Mouse (Mus musculus): ENCODE results near the gene Tunar.

Tunar gene

DNA sequence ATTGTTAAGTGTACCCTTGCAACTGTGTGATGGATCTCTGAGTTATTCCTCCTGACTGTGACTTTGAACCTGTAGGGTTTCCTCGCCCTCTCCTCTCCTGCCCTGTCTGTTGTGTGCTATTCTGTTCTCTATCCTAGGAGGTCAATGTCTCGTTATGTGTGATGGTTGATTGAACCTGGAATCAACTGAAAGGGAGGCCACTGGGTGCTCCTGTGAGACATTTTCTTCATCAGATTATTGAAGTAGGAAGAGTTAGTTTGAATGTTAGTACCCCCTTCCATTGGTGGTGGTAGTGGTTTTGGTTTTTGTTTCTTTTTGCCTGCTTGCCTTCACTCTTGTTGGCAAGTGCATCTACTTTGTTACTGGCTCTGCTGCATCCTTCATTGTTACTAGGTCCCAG is at the start of gene Tunar:
TSS of gene Tunar (plus strand) at position 301 of the 400 bp plus-strand sequence.
- DNase-seq: no peak

DNA sequence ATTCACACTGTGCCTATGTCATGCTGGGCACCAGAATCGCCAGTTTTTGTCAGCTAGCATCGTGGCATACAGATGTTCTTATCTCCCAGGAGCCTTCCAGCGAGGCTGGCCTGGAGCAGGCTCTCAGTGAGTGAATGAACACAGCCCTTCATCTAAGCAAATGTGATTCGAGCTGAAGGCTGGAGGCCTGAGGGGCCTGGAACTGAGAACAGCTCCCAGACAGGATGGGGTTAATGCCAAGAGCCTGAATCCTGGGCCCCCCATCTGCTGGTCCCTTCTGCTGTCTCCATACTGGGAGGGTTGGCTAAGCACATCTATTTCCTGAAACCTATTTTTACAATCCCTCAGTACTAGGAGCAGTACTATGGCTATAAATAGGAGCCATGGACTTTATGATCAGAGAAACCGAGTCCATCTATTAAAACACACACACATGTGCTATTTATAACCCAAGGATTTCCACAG is 21.1 kb upstream of the Tunar start:
- DNase-seq: no peak

GRCm38 (mm10) chr12:105314328-105314727 is 19.3 kb upstream of the Tunar start:
- no peak for DNase-seq

GRCm38 (mm10) chr12:105322160-105322559 is 11.5 kb upstream of the Tunar start:
- DNase-seq: peak; percentile 54

- no peak for DNase-seq
Measured at GRCm38 (mm10) chr12:105327051-105327450, 6.6 kb upstream of the Tunar start.

- DNase-seq: no peak
Measured at GRCm38 (mm10) chr12:105328396-105328795, 5.3 kb upstream of the Tunar start.

GRCm38 (mm10) chr12:105336094-105336420 is 2.4 kb downstream of the Tunar start:
- DNase-seq: no peak

- no peak for DNase-seq
Measured at GRCm38 (mm10) chr12:105336421-105337289, 3.0 kb downstream of the Tunar start.

GRCm38 (mm10) chr12:105337290-105338005 is 3.8 kb downstream of the Tunar start:
- no peak for DNase-seq

- DNase-seq: no peak
Measured at GRCm38 (mm10) chr12:105338256-105338977, 4.7 kb downstream of the Tunar start.

DNA sequence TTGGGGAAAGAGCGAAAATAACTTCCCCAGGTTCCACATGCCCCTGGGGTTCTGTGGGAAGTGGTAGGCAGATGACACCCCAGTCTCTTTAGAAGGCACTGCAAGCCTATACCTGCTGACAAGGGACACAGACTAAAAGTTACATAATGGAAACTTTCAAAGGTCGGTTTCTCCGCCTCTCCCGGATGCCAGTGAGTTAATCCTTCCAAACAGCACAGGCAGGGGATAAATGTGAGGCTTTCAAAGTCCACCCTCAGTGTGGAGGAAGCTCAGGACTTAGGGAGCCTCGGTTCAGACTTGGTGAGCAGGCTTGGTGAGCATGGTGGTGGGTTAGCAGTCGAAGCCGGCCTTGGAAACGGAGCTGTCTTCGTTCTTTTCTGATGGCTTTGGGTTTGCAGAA is 7.9 kb downstream of the Tunar start:
- peak; percentile 93 for DNase-seq

GRCm38 (mm10) chr12:105344460-105344859 is 10.8 kb downstream of the Tunar start:
- no peak for DNase-seq

DNA sequence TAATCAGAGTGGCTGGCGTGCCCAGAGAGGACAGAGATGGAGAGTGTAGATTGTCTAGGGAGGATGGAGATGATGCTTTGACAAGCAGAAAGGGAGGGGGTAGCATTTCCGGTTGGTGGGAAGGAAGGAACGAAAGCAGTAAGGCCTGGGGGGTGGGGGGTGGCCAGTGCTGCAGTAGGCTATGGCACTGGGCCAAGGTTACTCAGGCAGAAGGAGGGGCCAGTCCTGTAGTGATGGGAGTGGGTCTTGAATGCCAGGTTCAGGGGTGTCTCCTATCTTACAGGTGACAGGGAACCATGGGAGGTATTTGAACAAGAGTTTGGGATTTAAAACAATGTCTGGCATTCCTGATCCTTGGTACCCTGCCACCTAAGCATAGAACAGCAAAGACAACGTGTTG is 13.2 kb downstream of the Tunar start:
- no peak for DNase-seq

DNA sequence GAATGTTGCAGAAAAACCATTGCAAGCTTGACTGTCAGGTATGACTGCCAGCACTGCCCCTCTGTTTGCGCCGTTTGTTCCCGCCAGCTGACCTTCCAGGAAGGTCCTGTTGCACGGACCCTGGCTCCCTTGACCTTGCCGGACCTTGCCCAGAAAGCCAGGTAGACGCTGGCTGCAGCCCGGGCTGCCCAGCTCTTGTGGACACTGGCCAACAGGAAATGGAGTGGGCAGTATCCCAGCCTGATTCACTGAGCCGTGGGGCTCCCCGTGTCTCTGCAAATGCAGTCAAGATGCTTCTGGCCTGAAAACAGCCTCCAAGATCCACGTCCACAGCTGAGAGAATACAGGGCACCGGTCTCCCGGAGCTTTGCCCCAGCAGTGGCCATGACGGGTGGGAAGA is 13.6 kb downstream of the Tunar start:
- DNase-seq: peak; percentile 92

GRCm38 (mm10) chr12:105354266-105354665 is 20.6 kb downstream of the Tunar start:
- no peak for DNase-seq

DNA sequence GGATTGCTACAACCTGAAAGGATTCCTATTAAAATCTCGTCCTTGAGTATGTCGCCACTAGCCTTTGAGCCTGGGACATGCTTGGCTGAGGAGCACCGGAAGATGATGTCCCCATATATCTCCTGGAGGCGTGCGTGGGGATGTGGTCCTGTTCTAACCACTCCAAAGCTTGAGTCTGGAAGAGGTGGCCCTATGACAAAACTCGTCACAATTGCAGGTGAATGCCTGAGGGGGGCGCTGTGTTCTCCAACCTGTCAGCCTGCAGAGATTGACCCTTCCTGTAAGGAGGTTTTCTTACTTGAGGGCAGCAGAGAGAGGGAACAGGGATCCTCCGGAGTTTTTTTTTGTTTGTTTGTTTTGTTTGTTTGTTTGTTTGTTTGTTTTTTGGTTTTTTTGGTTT is 21.1 kb downstream of the Tunar start:
- DNase-seq: no peak

DNA sequence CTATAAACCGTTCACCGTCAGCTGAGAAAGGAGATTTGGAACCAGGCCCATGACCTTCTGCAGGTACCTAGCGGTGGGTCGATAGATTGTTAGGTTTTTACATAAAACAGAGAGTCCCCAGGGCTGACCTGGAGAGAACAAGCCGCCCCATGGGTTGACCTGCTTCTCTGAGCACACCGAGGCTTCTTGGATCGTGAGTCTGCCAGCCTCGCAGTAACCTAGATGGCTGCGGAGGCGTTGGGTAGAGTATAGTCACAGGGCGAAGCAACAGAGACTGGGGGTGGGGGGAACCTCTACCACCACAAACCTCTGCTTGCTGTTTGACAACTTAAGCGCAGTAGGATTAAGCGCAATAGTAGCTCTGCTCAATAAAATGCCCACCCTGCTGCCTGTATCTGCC is 23.1 kb downstream of the Tunar start:
- DNase-seq: no peak

DNA sequence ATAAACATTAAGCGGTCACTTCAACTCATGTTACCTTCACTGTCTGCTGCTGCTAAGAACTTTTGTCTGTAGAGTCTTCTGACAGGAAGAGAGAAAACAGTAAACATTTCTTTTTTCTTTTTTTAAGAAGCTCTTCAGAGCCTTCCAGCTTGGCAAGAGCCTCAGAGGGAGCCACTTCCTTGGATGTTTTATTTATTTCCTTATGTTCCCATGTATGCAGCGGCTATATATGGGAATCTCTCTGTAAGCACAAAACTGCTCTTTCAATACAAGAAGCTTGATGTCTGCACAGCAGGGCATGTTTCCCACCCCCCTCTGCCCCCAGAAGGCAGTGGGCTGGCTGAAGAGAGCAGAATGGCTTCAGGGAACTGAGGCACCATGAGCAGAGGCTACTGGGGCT is 30.0 kb downstream of the Tunar start:
- no peak for DNase-seq

DNA sequence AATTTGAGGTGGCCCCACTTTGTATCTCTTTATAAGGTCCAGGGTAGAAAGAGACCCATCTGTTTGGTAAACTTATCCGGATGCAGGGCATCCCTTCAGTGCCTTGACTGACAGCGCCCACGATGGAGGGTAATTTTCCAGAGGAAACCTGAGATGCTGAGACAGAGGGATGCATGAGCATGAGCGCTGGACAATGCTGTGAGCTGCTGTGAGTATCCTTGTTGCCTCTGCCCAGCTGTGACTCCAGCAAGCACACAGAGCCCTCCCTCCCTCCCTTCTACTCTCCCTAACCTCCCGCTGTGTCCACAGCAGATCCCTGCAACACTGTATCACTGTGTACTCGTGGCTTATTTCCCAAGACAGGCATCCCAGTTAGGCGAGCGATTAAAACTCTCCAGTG is 40.9 kb downstream of the Tunar start:
- DNase-seq: no peak

DNA sequence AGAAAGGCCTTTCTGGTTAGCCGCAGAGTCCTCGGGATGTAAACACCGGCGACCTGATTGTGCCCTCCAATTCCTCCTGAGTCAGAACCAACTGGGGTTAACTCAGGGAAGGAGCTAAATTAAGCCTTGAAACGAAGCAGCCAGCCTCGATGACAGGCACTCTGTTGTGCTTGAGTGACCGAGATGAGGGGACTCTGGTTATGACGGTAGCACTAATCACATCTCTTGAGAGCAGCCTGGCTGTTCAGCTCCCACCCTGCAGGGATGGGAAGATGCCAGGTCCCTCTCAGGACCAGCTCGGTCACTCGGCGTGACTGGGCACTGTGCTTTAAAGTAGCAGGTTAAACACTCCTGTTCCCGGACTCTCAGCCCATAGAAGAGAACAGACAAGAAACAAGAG is 43.3 kb downstream of the Tunar start:
- DNase-seq: no peak

DNA sequence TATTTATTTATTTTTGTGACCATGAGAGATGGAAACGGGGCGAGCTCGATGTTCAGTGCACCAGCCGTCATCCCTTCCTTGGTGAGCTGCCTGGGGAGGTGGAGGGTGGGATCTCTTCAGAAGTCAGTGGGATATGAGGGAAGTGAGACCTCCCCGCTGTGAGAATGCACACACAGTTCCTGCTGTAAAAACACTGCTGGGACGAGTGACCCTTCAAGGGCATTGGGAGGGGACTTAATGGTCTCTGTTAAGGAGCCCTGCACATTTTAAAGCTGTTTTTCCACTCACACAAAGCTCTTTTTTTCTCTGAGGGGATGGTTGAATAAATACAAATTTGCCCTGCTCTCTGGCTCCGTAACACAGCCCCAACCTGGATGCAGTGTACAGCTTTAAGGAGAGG is 49.1 kb downstream of the Tunar start:
- DNase-seq: no peak

DNA sequence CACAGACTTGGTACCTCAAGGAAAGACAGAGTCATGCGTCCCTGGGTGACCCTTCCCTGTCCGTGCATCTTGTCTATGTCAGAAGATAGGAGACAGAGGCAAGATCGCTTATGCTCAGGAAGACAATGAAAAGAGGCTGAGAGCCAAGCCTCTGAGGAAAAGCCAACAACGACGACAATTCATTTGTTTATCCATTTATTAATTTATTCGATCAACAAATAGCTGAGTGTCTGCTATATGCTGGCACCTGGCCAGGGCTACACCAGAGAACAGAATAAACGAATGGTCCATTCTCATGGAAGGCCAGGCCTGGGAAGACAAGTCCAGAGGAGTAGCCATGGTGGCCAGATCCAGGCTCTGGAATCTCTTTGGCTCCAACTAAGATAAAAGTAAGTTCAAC is 61.0 kb downstream of the Tunar start:
- no peak for DNase-seq

- no peak for DNase-seq
Measured at GRCm38 (mm10) chr12:105398172-105398571, 64.5 kb downstream of the Tunar start.

DNA sequence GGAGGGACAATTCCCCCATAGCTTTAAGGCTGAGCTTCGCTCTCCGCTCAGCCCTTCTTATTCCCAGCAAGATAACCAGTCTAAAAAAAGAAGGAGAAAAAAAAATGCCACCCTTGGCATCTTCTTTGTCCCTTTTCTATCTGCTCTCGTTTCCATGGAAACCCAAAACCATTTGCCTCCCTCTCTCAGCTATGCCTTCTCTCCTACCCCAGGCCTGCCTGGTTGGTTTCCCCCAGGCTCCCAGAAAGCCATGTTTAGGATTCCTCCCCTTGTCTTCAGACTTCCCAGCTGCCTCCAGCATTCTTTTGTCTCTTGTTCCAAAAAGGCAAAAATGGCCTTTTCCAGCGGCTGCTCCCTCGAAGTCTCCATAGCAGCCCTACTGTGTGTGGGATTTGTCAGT is 70.1 kb downstream of the Tunar start:
- no peak for DNase-seq

Data from kidney, adult 9 months (tissue).